Mouse (Mus musculus) liver, adult 2 months (tissue): Measurements from ENCODE around the gene Gm10447. TPM values are rescaled to one million over a fixed set of nuclear protein-coding genes. Genes with fewer than 3 reads are reported as not detected.

Experiments
- DNase-seq: peaks from one replicate; pipeline ENCODE4 v3.0.0-alpha.2; 2011; ENCODE audit warnings: low read depth, low spot score; ENCODE audit errors: extremely low read depth
- H3K27ac ChIP-seq: fragments of 200-500 bp; replicated peaks from 2 replicates; pipeline ENCODE4 v1.5.1; 2012; ENCODE audit warnings: low read depth, mild to moderate bottlenecking, control low read depth, inconsistent platforms, low read length; ENCODE audit not compliant: insufficient read depth
- H3K27me3 ChIP-seq: fragments of 200-500 bp; 2 replicates; pipeline ENCODE4 v1.6.1; 2012; ENCODE audit warnings: mild to moderate bottlenecking, moderate library complexity, low read length, inconsistent platforms; ENCODE audit not compliant: control insufficient read depth, insufficient read depth
- H3K36me3 ChIP-seq: fragments of 200-500 bp; 2 replicates; pipeline ENCODE4 v1.6.1; 2012; ENCODE audit warnings: low read length, inconsistent platforms; ENCODE audit not compliant: control insufficient read depth, insufficient read depth
- H3K4me1 ChIP-seq: fragments of 200-500 bp; 2 replicates; pipeline ENCODE4 v1.6.1; 2011; ENCODE audit warnings: low read length; ENCODE audit not compliant: control insufficient read depth, insufficient read depth
- H3K4me3 ChIP-seq: fragments of 200-500 bp; 2 replicates; pipeline ENCODE4 v1.5.1; 2011; ENCODE audit warnings: low read depth, mild to moderate bottlenecking, control low read depth, low read length, moderate library complexity; ENCODE audit not compliant: insufficient read depth
- H3K79me2 ChIP-seq: fragments of 200-500 bp; 2 replicates; pipeline ENCODE4 v1.6.1; 2012; ENCODE audit warnings: inconsistent platforms, mild to moderate bottlenecking, low read length, moderate library complexity; ENCODE audit not compliant: control insufficient read depth, insufficient read depth
- H3K9ac ChIP-seq: fragments of 200-500 bp; 2 replicates; pipeline ENCODE4 v1.6.1; 2012; ENCODE audit warnings: low read depth, mild to moderate bottlenecking, control low read depth, inconsistent platforms, low read length
- CTCF ChIP-seq: fragments of 200-500 bp; IDR thresholded peaks from 2 replicates; pipeline ENCODE4 v1.5.1; 2011; ENCODE audit warnings: low read depth, low read length, control low read depth
- POLR2A ChIP-seq: fragments of 200-500 bp; IDR thresholded peaks from 2 replicates; pipeline ENCODE4 v1.6.1; 2011; ENCODE audit warnings: low read length, control low read depth; ENCODE audit not compliant: insufficient read depth; ENCODE audit errors: extremely low read depth
- WGBS: fragments of 180-500 bp; shearing (Covaris S2); methylation state at CpG from one replicate; pipeline ENCODE4 v1.1.7; 2018; 5-methylcytosine and 5-hydroxymethylcytosine counted together
- polyA plus RNA-seq: library from polyadenylated mRNA; depleted of rRNA; stranded (reverse); fragments of >200 nt; gene quantifications from 2 replicates; pipeline ENCODE4 v1.2.3, GENCODE M21; 2012
- total RNA-seq: library from RNA; depleted of rRNA; stranded (reverse); fragments of >200 nt; gene quantifications from 2 replicates; pipeline ENCODE4 v1.2.3, GENCODE M21; 2014

Gm10447 gene
- total and polyA plus RNA-seq, 2 experiments: 0.46 to 2.5 TPM

DNA sequence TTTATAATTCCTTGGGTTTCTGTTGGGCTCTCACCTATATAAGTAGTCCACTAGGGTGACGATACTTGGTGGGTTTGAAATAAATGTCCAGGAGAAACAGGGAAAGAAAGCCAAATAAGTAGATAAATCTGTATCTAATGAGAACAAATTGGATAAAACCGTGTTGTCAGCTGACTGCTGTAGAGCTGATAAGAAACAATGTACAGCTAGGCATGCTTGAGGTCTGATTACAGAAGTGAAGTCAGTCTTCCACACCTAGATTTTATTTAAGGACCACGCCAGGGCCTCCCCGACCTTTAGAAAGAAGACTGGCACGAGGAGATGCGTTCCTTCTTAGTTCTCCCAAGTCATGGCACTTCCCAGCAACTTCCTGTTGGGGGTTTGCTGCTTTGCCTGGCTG, 23.9 kb downstream of the Gm10447 start:
- Histone ChIP-seq H3K27ac (no peak overlapping the region), H3K4me1 (peaks cover 9% of the 10 kb centered on the region; the same call in 1 of the 2 replicates), H3K36me3 (peaks cover 5% of the 10 kb centered on the region; the same call in 1 of the 2 replicates), H3K79me2 (peaks cover 4% of the 10 kb centered on the region; the same call in 1 of the 2 replicates), H3K27me3 (no peaks in the 10 kb centered on the region), H3K9ac (no peak overlapping the region), H3K4me3 (no peak overlapping the region)
- 79% methylated on average over 6 of the region's 6 CpGs for WGBS
- no peak for TF ChIP-seq CTCF
- no peak for TF ChIP-seq POLR2A
- DNase-seq: no peak

DNA sequence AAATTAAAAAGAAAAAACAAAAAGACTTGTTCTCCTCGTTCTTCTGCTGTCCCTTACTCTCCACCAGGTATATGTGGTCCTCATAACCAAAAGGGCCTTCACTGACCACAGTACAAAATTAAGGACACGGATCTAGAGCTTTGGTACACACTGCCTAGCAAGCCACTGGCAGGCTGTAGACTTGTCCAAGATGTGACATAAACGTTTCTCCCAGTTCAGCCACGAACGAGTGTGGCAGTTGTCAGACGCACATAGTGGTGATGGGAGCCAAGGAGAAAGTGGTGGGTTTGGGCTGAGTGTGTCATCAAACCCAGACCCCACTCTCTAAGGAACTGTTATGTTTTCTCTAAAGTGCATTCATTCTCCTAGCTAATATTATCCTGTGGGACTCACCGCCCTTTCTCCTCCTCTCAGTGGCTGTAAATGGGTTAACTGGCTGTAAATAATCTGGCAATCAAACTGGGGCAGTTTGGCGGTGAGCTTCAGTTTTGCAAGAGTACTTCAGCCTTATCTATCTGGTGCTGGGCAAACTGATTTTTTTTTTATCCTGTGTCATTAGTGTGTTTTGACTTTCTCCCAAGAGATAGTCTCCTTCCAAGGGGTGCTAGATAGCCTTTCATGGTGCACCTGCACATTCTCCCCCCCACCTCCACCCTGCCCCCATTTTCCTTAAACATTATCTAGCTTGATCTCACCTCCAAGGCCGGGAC, 25.4 kb downstream of the Gm10447 start:
- H3K9ac ChIP-seq: peak overlapping the region; percentile 66
- no peak for TF ChIP-seq CTCF
- TF ChIP-seq POLR2A: no peak
- H3K27ac ChIP-seq: peak overlapping the region; percentile 96
- WGBS: 6% methylated on average over 9 of the region's 9 CpGs
- H3K4me3 ChIP-seq: peak overlapping the region; percentile 90
- peaks cover 4% of the 10 kb centered on the region; the same call in 1 of the 2 replicates for H3K79me2 ChIP-seq
- H3K4me1 ChIP-seq: peaks cover 12% of the 10 kb centered on the region
- H3K27me3 ChIP-seq: no peaks in the 10 kb centered on the region
- DNase-seq: peak; percentile 95
- peaks cover 6% of the 10 kb centered on the region; the same call in 1 of the 2 replicates for H3K36me3 ChIP-seq

DNA sequence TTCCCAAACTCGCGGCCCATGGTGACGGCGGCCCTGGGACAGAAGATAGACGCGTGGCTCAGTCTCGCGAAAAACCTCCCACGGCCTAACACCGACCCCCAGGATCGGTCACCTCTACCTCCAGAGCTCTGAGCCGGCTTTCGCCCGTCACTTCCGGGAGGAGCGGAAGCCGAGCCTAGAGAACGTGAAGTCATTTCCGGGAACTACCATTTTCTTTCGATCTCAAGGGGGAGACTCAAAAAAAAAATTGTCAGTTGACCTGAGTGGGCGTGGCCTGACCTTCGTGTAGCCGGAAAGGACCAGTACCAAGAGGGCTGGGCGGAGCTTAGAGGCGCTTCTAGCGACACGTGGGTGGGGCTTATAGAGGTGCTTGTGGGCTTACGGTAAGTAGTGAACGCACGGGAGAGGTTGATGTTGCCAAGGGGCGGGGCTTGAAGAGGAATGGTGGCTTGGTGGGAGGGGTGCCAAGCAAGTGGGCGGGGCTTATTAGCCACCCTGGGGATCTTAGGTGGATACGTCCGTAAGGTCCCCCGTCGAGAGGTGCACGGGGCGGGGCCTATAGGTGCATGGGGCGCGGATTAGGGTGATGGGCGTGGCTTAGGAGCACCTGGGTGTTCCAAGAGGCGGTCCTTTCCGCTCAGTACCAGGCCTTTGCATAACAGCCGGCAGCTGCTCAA, 26.1 kb downstream of the Gm10447 start, which contains the start of the genes Uqcrq and Gdf9:
Uqcrq (minus strand) TSS at position 162 of the 677 bp plus-strand sequence.
Gdf9 (plus strand) TSS at position 354 of the 677 bp plus-strand sequence.
- Histone ChIP-seq H3K27ac (peak within 1 kb of the TSS; percentile 99), H3K9ac (peak within 1 kb of the TSS; percentile 97), H3K27me3 (no peaks in the 10 kb centered on the region), H3K4me1 (peaks cover 15% of the 10 kb centered on the region), H3K36me3 (peaks cover 6% of the 10 kb centered on the region; the same call in 1 of the 2 replicates), H3K79me2 (peaks cover 4% of the 10 kb centered on the region; the same call in 1 of the 2 replicates), H3K4me3 (peak within 1 kb of the TSS; percentile 90)
- TF ChIP-seq CTCF (no peak), POLR2A (peak; percentile 79; the same call in 1 of the 2 replicates)
- under 1% methylated on average over 44 of the region's 44 CpGs for WGBS
- DNase-seq: peak; percentile 100

DNA sequence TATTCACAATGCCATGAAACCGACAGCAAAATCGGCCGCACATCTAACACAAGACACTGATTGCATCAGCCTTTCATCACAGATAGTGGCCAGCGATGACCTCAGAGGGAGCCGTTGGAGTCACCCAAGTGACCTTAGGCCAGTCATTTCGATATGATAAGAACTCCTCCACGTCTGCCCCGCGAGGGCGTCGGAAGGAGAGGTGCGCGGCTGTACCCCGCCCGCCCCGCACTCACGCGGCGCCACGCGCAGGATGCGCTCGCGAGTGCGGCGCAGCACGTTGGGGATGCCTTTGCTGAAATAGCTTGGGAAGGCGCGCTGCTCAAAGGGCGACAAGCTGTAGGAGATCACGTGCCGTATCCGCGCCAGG, 26.6 kb downstream of the Gm10447 start:
- Histone ChIP-seq H3K36me3 (peaks cover 6% of the 10 kb centered on the region; the same call in 1 of the 2 replicates), H3K9ac (peak overlapping the region; percentile 97), H3K79me2 (peaks cover 4% of the 10 kb centered on the region; the same call in 1 of the 2 replicates), H3K27ac (peak overlapping the region; percentile 99), H3K4me3 (peak overlapping the region; percentile 90), H3K4me1 (peaks cover 20% of the 10 kb centered on the region), H3K27me3 (no peaks in the 10 kb centered on the region)
- WGBS: under 1% methylated on average over 34 of the region's 34 CpGs
- peak; percentile 93 for DNase-seq
- TF ChIP-seq POLR2A: no peak
- no peak for TF ChIP-seq CTCF

DNA sequence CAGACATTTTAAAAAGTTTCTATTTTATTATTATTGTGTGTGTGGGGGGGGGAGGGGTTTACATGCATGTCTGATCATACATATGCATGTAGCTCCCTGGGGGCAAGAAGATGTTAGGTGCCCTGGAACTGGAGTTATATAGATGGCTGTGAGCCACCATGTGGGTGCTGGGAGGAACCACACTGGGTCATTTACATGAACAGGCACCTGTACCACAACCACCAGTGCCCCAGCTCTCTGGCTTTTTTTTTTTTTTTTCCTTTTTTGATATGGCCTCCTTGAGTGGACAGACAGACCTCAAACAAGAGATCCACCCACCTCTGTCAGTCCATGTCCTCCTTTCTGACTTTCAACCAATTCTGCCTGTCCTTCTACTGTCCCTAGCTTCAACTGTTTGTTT, 27.7 kb downstream of the Gm10447 start:
- no peak for DNase-seq
- H3K79me2 ChIP-seq: peaks cover 4% of the 10 kb centered on the region; the same call in 1 of the 2 replicates
- peaks cover 6% of the 10 kb centered on the region; the same call in 1 of the 2 replicates for H3K36me3 ChIP-seq
- TF ChIP-seq CTCF (no peak), POLR2A (no peak)
- peak overlapping the region; percentile 99 for H3K27ac ChIP-seq
- H3K9ac ChIP-seq: peak overlapping the region; percentile 41; the same call in 1 of the 2 replicates
- H3K27me3 ChIP-seq: no peaks in the 10 kb centered on the region
- H3K4me1 ChIP-seq: peaks cover 28% of the 10 kb centered on the region
- H3K4me3 ChIP-seq: no peak overlapping the region

DNA sequence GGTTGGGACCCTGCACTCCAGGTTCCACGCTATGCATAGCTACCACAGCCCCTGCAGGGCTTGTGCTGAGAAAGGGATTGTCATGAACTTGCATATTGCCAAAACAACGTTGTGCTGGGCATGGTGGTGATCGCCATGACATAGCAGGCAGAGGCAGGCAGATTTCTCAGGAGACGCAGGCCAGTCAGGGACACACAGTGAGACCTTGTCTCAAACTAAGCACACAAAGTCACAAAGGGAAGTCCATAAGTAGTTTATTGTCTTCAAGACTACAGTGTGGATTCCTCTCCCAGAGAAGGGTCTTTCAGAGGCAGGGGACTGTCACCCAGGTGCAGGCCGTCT, 28.2 kb downstream of the Gm10447 start:
- WGBS: 91% methylated on average over 5 of the region's 5 CpGs

More for the DNA sequence above, 28.2 kb downstream of the Gm10447 start:
- Histone ChIP-seq H3K27me3 (no peaks in the 10 kb centered on the region), H3K4me3 (no peak overlapping the region), H3K27ac (no peak overlapping the region), H3K36me3 (peaks cover 6% of the 10 kb centered on the region; the same call in 1 of the 2 replicates), H3K4me1 (peaks cover 31% of the 10 kb centered on the region), H3K79me2 (peaks cover 4% of the 10 kb centered on the region; the same call in 1 of the 2 replicates), H3K9ac (no peak overlapping the region)
- TF ChIP-seq CTCF: no peak
- no peak for TF ChIP-seq POLR2A
- DNase-seq: no peak
